Mouse (Mus musculus): ENCODE measurements at regions not wholly inside any gene's neighbourhood (a gene's known extent, or its start where the extent isn't known, plus 50 kb on each side); places are given as distances from the start of the nearest gene placed in this dataset.
"Not testable (repeated sequence)": the region's sequence is repeated elsewhere in the genome, so short reads cannot be mapped to it uniquely, and the experiment has no call there.

DNA sequence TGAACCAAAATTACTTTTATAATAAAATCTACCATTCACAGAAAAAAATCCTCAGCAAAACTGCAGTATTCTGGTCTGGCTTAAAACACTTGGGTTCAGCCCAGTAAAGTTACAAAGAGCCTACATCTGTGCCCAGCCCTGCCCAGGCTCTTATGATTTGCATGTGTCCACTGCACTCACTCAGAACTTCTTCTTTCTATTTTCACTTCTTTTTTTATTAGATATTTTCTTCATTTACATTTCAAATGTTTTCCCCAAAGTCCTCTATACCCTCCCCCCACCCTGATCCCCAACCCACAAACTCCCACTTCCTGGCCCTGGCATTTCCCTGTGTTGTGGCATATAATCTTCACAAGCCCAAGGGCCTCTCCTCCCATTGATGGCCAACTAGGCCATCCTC, 1442.4 kb upstream of the Tacstd2 start:
- DNase-seq (ENCODE audit: low read depth), result no peak

DNA sequence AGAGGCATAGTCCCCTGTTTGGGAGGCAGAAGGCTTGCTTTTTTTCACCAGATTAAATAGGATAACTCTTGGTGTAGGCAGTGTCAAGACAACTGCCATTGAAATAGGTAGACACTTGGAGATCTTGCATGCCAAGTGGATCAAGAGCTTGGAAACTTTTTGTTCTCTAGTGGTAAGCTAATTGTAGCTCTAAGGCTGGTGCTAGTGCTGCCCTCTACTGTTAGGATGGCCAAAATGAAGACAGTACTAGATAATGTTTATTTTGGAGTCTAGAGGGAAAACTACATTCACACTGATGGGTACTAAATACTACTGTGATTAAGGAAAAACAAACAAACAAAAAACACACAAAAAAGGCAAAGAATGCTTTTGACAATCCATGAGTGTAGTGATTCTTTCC, 1428.4 kb upstream of the Tacstd2 start:
- DNase-seq (ENCODE audit: low read depth), result no peak

DNA sequence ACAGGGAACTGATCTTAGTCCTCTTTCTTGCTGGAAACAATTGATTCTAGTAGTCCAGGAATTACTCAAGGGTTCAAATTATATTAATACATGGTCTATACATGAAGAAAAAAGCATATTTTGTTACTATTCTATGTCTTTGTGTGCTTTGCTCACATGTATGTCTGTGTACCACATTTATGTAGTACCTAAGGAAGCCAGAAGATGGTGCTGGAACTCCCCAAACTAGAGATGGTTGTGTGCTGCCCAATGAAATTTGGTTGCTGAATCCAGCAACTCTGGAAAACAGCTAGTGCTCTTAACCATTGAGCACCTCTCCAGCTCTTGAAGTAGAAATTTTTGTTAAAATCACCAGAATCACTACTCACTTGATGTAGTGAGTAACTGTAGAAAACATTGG, 1402.5 kb upstream of the Tacstd2 start:
- not testable (repeated sequence) for DNase-seq (ENCODE audit: low read depth)

GRCm38 (mm10) chr6:68931860-68932259, 1396.3 kb upstream of the Tacstd2 start:
- DNase-seq (ENCODE audit: low read depth), result not testable (repeated sequence)

DNA sequence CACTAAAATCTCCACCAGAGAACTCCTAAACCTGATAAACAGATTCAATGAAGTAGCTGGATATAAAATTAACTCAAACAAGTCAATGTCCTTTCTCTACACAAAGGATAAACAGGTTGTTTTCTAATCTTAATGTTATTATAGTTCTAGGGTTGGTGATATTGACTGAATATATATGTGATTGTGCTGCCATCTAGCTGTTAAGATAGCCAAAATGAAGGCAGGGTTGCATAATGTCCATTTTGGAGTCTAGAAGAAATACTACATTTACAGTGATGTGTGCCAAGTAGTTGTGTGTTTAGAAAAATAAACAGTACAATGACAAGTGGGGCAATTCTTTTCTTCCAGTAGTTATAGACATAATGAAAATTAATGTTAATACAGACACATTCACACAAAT, 1379.9 kb upstream of the Tacstd2 start:
- DNase-seq (ENCODE audit: low read depth), result no peak

GRCm38 (mm10) chr6:68884130-68884529, 1348.5 kb upstream of the Tacstd2 start:
- DNase-seq (ENCODE audit: low read depth), result no peak

- not testable (repeated sequence) for DNase-seq (ENCODE audit: low read depth)
Measured at GRCm38 (mm10) chr6:68852761-68853160, 1317.2 kb upstream of the Tacstd2 start.

GRCm38 (mm10) chr6:68852286-68852685, 1316.7 kb upstream of the Tacstd2 start:
- no peak for DNase-seq (ENCODE audit: low read depth)

DNA sequence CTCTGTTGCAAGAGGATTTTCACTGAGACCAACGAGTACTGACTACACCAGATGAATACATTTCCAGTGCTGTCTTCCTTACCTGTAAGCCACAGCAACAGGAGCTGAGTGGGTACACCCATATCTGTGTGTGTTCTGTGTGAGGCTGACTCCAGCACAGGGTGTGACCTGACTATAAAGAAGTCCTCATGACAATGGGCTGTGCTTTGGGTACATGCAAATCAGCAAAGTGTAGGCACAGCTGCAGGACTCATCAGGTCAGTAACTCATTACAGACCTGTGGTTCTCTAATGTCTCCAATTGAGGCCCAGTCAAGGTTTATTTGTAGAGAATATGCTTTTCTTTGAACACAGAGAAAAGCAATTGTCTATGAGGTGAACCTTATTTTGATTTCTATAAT, 1299.6 kb upstream of the Tacstd2 start:
- no peak for DNase-seq (ENCODE audit: low read depth)

GRCm38 (mm10) chr6:68834633-68835032, 1299.0 kb upstream of the Tacstd2 start:
- no peak for DNase-seq (ENCODE audit: low read depth)

DNA sequence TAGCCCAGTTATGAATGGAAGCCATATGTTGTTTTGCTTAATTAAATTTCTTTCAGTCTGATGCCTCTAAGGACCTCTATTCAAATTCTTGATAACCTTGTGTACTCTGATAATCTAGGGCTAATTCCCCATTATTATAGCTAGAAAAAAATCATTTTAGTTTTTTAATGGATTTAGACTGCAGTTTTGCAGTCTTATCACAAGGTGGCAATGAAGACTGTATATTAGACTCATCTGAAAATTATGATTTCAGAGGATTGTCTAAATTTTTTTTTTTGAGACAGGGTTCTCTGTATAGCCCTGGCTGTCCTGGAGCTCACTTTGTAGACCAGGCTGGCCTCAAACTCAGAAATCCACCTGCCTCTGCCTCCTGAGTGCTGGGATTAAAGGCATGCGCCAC, 1292.9 kb upstream of the Tacstd2 start:
- not testable (repeated sequence) for DNase-seq (ENCODE audit: low read depth)

GRCm38 (mm10) chr6:68813346-68813745, 1277.8 kb upstream of the Tacstd2 start:
- DNase-seq (ENCODE audit: low read depth), result no peak

- DNase-seq (ENCODE audit: low read depth), result not testable (repeated sequence)
Measured at GRCm38 (mm10) chr6:68799205-68799604, 1263.6 kb upstream of the Tacstd2 start.

GRCm38 (mm10) chr6:68771507-68771906, 1235.9 kb upstream of the Tacstd2 start:
- no peak for DNase-seq (ENCODE audit: low read depth)

DNA sequence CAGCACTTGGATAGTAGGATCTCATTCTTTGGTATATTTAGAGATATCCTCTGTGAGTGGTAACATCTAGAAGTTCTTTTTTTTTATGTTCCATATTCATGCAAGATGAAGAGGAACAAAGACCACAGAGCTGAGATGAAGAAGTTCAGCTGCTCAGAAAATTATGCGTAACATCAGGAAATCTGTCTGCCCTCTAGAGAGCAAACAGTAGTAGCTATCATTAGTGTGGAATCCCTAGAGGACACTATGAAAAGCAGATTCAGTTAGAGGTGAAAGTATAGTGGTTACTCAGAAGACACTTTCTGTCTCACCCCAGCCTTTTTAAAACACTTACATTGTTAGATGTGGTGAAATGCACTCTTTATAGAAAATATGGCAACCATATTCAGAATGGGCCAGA, 1214.9 kb upstream of the Tacstd2 start:
- DNase-seq (ENCODE audit: low read depth), result no peak

DNA sequence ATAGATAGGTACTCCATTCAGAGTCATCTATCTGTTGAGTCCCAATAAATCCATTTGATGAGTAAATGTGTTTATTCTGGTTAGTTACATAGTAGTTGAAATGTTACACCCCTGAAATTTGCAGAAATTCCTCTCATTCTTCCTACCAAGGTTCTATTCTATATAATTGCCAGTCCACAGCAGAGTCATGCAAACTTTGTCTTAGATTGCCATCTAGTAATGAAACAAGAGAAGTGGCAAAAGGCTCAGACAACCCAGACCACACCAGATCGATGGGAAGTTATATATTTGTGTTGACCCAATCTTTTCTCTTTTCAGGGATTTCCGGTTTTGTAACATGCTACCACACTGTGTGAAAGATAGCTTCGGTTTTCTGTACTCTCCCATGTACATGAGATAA, 1214.1 kb upstream of the Tacstd2 start:
- DNase-seq (ENCODE audit: low read depth), result no peak

DNA sequence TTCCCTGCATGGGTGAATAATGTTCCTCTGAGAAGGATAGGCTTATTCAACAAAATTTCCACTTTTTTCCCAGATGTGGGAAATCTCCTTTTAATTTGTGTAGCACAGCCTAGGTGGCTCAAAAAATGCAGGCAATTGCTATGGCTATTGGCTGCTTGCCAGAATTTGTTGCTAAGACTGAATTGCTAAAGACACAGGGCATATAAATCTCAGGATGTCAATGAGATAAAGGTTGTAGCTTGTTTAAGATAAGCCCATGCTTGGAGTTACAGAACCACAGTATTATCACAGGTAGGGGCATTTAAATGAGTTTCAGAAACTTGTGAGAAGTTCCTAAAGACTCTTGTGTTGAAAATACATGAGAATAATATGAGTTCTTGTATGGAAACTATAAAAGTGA, 1203.0 kb upstream of the Tacstd2 start:
- no peak for DNase-seq (ENCODE audit: low read depth)

- no peak for DNase-seq (ENCODE audit: low read depth)
Measured at GRCm38 (mm10) chr6:68736647-68737046, 1201.1 kb upstream of the Tacstd2 start.

DNA sequence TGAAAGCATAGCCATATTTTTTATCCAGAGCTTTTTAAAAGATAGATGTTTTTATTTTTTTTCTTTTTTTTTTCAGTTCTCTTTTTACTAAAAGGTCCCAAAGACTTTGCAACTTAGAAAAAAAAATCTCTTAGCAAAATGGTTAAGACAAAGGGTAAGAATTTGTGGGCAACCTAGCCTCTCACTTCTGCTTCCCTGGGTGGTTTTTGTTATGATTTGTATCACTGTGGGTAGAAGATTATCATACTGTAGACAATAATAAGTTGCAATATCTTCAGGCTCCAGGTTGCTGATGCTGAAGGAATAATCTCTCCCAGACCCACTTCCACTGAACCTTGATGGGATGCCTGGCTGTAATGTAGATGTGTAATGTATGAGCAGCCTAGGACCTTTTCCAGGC, 1200.5 kb upstream of the Tacstd2 start:
- DNase-seq (ENCODE audit: low read depth), result no peak

DNA sequence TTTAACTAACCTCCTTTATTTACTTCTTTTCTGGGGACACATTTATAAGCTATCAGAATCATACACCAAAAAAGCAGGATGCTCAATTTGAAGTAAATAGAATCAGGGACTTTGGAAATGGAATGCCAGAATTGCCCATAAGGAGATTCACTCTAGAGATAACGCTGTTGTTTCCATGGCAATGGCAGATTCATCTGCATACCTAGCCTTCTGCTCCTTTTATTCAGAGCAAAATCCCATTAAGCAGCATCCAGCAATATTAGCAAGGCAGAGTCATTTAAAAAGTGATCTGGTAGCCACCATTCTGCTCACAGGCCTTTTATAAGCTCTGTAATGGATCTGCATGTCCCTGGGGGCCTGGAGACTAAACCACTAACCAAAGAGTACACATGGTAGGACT, 1175.5 kb upstream of the Tacstd2 start:
- DNase-seq (ENCODE audit: low read depth), result not testable (repeated sequence)

DNA sequence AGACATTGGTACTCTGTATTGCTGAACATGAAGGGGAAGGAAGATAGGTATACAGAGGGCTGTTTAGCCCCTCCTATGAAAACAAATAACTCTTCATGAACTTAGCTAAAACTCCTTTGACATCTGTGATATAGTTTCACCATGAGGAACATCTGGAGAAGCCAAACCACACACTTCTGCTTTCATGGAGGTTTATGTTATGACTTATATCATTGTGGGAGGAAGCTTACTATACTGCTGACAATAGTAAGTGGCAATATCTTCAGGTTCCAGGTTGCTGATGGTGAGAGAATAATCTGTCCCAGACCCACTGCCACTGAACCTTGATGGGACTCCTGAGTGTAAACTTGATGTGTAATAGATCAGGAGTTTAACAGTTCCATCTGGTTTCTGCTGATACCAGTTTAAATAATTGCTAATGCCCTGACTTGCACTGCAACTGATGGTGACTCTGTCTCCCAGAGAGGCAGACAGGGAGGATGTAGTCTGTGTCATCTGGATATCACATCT, 1168.8 kb upstream of the Tacstd2 start:
- DNase-seq (ENCODE audit: low read depth), result not testable (repeated sequence)

DNA sequence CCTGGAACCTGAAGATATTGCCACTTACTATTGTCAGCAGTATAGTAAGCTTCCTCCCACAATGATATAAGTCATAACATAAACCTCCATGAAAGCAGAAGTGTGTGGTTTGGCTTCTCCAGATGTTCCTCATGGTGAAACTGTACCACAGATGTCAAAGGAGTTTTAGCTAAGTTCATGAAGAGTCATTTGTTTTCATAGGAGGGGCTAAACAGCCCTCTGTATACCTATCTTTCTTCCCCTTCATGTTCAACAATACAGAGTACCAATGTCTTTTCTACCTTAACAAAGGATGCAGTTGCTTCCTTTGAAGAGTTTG, 1145.2 kb upstream of the Tacstd2 start:
- not testable (repeated sequence) for DNase-seq (ENCODE audit: low read depth)

- no peak for DNase-seq (ENCODE audit: low read depth)
Measured at GRCm38 (mm10) chr6:68680099-68680791, 1144.6 kb upstream of the Tacstd2 start.

DNA sequence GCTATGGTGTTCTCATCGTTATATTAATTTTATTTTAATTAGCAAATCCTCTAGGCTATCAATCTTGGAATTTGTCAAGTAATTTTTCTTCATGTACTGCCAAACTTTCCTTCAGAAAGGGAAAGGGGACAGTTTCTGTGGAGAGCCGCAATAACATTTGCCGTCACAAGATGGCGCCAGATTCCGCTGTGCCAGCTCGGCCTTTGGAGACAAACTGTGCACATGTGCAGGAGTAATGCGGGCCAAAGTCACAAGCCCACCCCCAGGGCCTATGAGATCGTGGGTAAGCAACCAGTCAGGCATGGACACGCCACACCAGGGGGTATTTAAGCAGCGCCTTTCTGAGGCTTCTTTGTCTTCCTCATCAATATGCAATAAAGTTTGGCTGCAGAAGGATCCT, 1132.8 kb upstream of the Tacstd2 start:
- DNase-seq (ENCODE audit: low read depth), result peak; percentile 41

All from induced T-regulatory cell, adult 2 months (primary cell).